Mouse (Mus musculus) liver, embryonic 14.5 days (tissue): Measurements from ENCODE around the gene Opcml.

ENCODE experiments used
- CTCF ChIP-seq: IDR thresholded peaks from 2 replicates; pipeline ENCODE4 v1.5.1; 2016; ENCODE audit warnings: antibody characterized with exemption, low read depth, control low read depth
- EP300 ChIP-seq: IDR thresholded peaks from 2 replicates; pipeline ENCODE4 v1.6.1; 2016; ENCODE audit warnings: antibody characterized with exemption, low read depth

DNA sequence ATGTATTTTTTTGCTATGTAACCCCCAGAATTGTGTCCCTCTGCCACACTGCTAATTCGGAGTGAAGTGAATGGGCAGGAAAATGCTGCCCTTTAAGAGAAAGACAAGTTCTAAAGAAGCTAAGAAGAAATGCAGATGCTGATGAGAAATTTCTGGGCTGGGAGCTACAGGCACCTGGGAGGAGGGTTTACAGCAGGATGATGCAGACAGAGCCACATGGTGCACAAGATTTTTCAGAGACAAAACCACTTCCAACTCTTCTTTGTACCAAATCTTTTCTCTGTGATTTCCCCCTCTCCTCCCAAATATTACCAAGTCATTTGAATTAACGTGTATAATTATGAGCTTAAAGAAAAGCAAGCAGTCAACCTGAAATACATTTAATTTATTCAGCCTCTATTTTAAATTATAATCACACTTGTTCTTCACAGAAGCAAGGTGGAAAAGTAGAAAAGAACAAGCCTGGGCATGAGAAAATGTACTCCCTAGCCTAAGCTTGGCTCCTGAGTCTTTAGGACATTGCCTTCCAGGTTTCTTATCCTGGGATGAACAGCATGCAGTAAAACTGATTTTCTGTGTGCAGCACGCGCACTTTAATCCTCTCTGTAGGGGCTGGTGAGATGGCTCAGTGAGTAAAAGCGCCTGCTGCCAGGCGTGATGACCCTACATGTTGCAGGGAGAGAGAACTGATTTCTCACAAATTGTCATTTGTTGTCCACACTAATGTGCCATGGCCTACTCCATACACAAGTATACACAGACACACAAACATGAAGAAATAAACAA, 890.9 kb downstream of the Opcml start:
- TF ChIP-seq EP300 (no peak), CTCF (no peak)
